Mouse (Mus musculus): ENCODE data around the gene Retnla. TPM values are rescaled to one million over a fixed set of nuclear protein-coding genes. Genes with fewer than 3 reads are reported as not detected.

Gene Retnla
- polyA plus RNA-seq (2012; fragmentation: generic; extraction: Trizol) = not detected
- long read RNA-seq, experiment 1 = 0 reads
- long read RNA-seq, experiment 2 = 0 reads

- TF ChIP-seq MYOG (IDR thresholded peaks at IDR 0.05; ENCODE audit: control insufficient read depth, extremely low read depth, insufficient read length) (no peak), USF1 (IDR thresholded peaks at IDR 0.05; ENCODE audit: low read depth) (no peak), MYOD1 (IDR thresholded peaks at IDR 0.05; ENCODE audit: control insufficient read depth, insufficient read length, low read depth) (no peak)
- Histone ChIP-seq H3K36me3 (ENCODE audit: control insufficient read depth, insufficient read depth) (no peaks in the 10 kb centered on the region), H3K79me2 (ENCODE audit: control insufficient read depth, insufficient read depth) (no peaks in the 10 kb centered on the region), H3ac (ENCODE audit: control insufficient read depth, insufficient read length, low read depth) (no peak within 1 kb of the TSS), H3K4me3 (ENCODE audit: insufficient read depth, poor library complexity, severe bottlenecking) (no peak within 1 kb of the TSS), H3K79me3 (ENCODE audit: low read depth) (no peaks in the 10 kb centered on the region), H3K27me3 (ENCODE audit: control insufficient read depth, insufficient read depth, insufficient read length) (no peaks in the 10 kb centered on the region)
Observed at GRCm38 (mm10) chr16:48842266-48842665, at the start of gene Retnla. Gene Retnla (plus strand): TSS chr16:48842551.

- Histone ChIP-seq H3K27me3 (ENCODE audit: control insufficient read depth, insufficient read depth, insufficient read length) (no peaks in the 10 kb centered on the region), H3K36me3 (ENCODE audit: control insufficient read depth, insufficient read depth) (no peaks in the 10 kb centered on the region), H3K79me3 (ENCODE audit: low read depth) (no peaks in the 10 kb centered on the region), H3K79me2 (ENCODE audit: control insufficient read depth, insufficient read depth) (no peaks in the 10 kb centered on the region), H3ac (ENCODE audit: control insufficient read depth, insufficient read length, low read depth) (no peak overlapping the region), H3K4me3 (ENCODE audit: insufficient read depth, poor library complexity, severe bottlenecking) (no peak overlapping the region)
- TF ChIP-seq MYOG (IDR thresholded peaks at IDR 0.05; ENCODE audit: control insufficient read depth, extremely low read depth, insufficient read length) (no peak), USF1 (IDR thresholded peaks at IDR 0.05; ENCODE audit: low read depth) (no peak), CTCF (IDR thresholded peaks at IDR 0.05; ENCODE audit: control insufficient read depth, insufficient read depth, insufficient read length) (no peak), FOSL1 (IDR thresholded peaks at IDR 0.05; ENCODE audit: insufficient read depth, low read length, poor library complexity, severe bottlenecking) (no peak), CEBPB (IDR thresholded peaks at IDR 0.05; ENCODE audit: low read depth) (no peak), MYOD1 (IDR thresholded peaks at IDR 0.05; ENCODE audit: control insufficient read depth, insufficient read length, low read depth) (no peak), MAX (IDR thresholded peaks at IDR 0.05) (no peak)
Observed at GRCm38 (mm10) chr16:48798285-48798684, 44.1 kb upstream of the Retnla start.

- Histone ChIP-seq H3K27me3 (ENCODE audit: control insufficient read depth, insufficient read depth, insufficient read length) (no peaks in the 10 kb centered on the region), H3K36me3 (ENCODE audit: control insufficient read depth, insufficient read depth) (no peaks in the 10 kb centered on the region), H3K79me2 (ENCODE audit: control insufficient read depth, insufficient read depth) (no peaks in the 10 kb centered on the region), H3ac (ENCODE audit: control insufficient read depth, insufficient read length, low read depth) (no peak overlapping the region), H3K4me3 (ENCODE audit: insufficient read depth, poor library complexity, severe bottlenecking) (no peak overlapping the region), H3K79me3 (ENCODE audit: low read depth) (no peaks in the 10 kb centered on the region)
- TF ChIP-seq CTCF (IDR thresholded peaks at IDR 0.05; ENCODE audit: control insufficient read depth, insufficient read depth, insufficient read length) (no peak), CEBPB (IDR thresholded peaks at IDR 0.05; ENCODE audit: low read depth) (no peak), USF1 (IDR thresholded peaks at IDR 0.05; ENCODE audit: low read depth) (no peak), MAX (IDR thresholded peaks at IDR 0.05) (no peak), FOSL1 (IDR thresholded peaks at IDR 0.05; ENCODE audit: insufficient read depth, low read length, poor library complexity, severe bottlenecking) (no peak), MYOG (IDR thresholded peaks at IDR 0.05; ENCODE audit: control insufficient read depth, extremely low read depth, insufficient read length) (no peak), MYOD1 (IDR thresholded peaks at IDR 0.05; ENCODE audit: control insufficient read depth, insufficient read length, low read depth) (no peak)
Observed at GRCm38 (mm10) chr16:48799470-48799869, 42.9 kb upstream of the Retnla start.

DNA sequence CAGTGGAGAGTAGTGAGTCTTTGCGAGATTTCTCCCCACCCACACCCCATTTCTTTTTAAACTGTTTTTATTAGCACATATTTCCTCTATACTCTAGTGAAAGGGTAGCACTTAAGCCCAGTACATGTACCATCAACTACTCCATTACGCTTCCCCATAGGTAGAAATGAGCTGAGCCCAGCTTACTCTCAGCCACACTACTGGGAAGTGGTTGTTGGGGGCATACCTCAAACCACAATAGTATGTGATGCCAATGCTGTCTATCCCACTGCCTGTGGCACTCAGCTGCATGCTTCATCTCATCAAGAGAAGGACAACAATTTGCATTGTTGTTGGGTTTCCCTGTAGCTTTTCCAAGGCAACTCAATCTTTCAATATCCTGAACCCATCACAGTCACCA is 41.4 kb upstream of the Retnla start:
- Histone ChIP-seq H3K36me3 (ENCODE audit: control insufficient read depth, insufficient read depth) (no peaks in the 10 kb centered on the region), H3K27me3 (ENCODE audit: control insufficient read depth, insufficient read depth, insufficient read length) (no peaks in the 10 kb centered on the region), H3K4me3 (ENCODE audit: insufficient read depth, poor library complexity, severe bottlenecking) (no peak overlapping the region), H3K79me3 (ENCODE audit: low read depth) (no peaks in the 10 kb centered on the region), H3K79me2 (ENCODE audit: control insufficient read depth, insufficient read depth) (no peaks in the 10 kb centered on the region), H3ac (ENCODE audit: control insufficient read depth, insufficient read length, low read depth) (no peak overlapping the region)
- TF ChIP-seq USF1 (IDR thresholded peaks at IDR 0.05; ENCODE audit: low read depth) = no peak
- no peak for TF ChIP-seq FOSL1 (IDR thresholded peaks at IDR 0.05; ENCODE audit: insufficient read depth, low read length, poor library complexity, severe bottlenecking)
- no peak for TF ChIP-seq MYOD1 (IDR thresholded peaks at IDR 0.05; ENCODE audit: control insufficient read depth, insufficient read length, low read depth)
- no peak for TF ChIP-seq CTCF (IDR thresholded peaks at IDR 0.05; ENCODE audit: control insufficient read depth, insufficient read depth, insufficient read length)
- no peak for TF ChIP-seq MYOG (IDR thresholded peaks at IDR 0.05; ENCODE audit: control insufficient read depth, extremely low read depth, insufficient read length)

DNA sequence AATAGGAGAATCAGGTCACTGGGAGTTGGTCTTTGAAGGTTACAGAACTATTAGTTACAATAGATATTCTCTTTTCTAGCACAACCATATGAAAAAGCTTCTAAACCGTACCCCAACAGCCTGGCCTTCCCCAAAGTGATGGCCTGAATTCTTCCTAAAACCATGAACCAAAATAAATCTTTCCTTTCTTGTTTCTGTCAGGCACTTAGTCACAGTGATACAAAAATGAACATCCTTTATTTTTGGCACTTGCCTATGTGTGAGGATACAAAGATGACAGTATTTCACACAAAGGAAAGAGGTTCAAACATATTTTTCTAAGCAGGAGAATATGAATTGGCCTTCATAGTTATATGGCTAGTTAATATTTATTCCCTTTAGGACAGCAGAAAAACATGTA is 36.9 kb upstream of the Retnla start:
- H3K36me3 ChIP-seq (ENCODE audit: control insufficient read depth, insufficient read depth) = no peaks in the 10 kb centered on the region
- no peaks in the 10 kb centered on the region for H3K79me2 ChIP-seq (ENCODE audit: control insufficient read depth, insufficient read depth)
- no peak overlapping the region for H3ac ChIP-seq (ENCODE audit: control insufficient read depth, insufficient read length, low read depth)
- no peaks in the 10 kb centered on the region for H3K27me3 ChIP-seq (ENCODE audit: control insufficient read depth, insufficient read depth, insufficient read length)
- H3K4me3 ChIP-seq (ENCODE audit: insufficient read depth, poor library complexity, severe bottlenecking) = no peak overlapping the region
- H3K79me3 ChIP-seq (ENCODE audit: low read depth) = no peaks in the 10 kb centered on the region
- no peak for TF ChIP-seq MYOD1 (IDR thresholded peaks at IDR 0.05; ENCODE audit: control insufficient read depth, insufficient read length, low read depth)
- no peak for TF ChIP-seq FOSL1 (IDR thresholded peaks at IDR 0.05; ENCODE audit: insufficient read depth, low read length, poor library complexity, severe bottlenecking)
- no peak for TF ChIP-seq MYOG (IDR thresholded peaks at IDR 0.05; ENCODE audit: control insufficient read depth, extremely low read depth, insufficient read length)
- TF ChIP-seq CTCF (IDR thresholded peaks at IDR 0.05; ENCODE audit: control insufficient read depth, insufficient read depth, insufficient read length) = no peak

DNA sequence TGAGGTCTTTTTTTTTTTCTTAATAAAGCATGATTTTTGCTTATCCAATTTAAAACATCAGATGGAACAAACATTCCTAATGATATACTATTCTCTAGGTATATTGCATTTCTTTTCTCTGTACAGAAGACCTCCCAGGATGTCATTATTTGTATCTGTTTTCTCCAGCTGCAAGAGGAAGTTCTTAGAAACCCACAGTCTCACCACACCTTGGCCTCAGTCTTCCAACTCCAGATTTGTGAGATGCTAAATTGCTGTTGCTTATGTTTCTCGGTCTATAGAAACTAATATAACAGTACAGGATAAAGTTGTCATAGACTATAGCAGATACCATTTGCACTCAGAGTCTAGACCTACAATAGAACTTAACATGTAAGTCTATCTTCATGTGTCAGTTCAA is 35.8 kb upstream of the Retnla start:
- Histone ChIP-seq H3K79me2 (ENCODE audit: control insufficient read depth, insufficient read depth) (no peaks in the 10 kb centered on the region), H3ac (ENCODE audit: control insufficient read depth, insufficient read length, low read depth) (no peak overlapping the region), H3K79me3 (ENCODE audit: low read depth) (no peaks in the 10 kb centered on the region), H3K27me3 (ENCODE audit: control insufficient read depth, insufficient read depth, insufficient read length) (no peaks in the 10 kb centered on the region), H3K36me3 (ENCODE audit: control insufficient read depth, insufficient read depth) (no peaks in the 10 kb centered on the region), H3K4me3 (ENCODE audit: insufficient read depth, poor library complexity, severe bottlenecking) (no peak overlapping the region)
- no peak for TF ChIP-seq MYOG (IDR thresholded peaks at IDR 0.05; ENCODE audit: control insufficient read depth, extremely low read depth, insufficient read length)
- no peak for TF ChIP-seq CTCF (IDR thresholded peaks at IDR 0.05; ENCODE audit: control insufficient read depth, insufficient read depth, insufficient read length)
- no peak for TF ChIP-seq MAX (IDR thresholded peaks at IDR 0.05)
- no peak for TF ChIP-seq CEBPB (IDR thresholded peaks at IDR 0.05; ENCODE audit: low read depth)
- no peak for TF ChIP-seq USF1 (IDR thresholded peaks at IDR 0.05; ENCODE audit: low read depth)
- no peak for TF ChIP-seq FOSL1 (IDR thresholded peaks at IDR 0.05; ENCODE audit: insufficient read depth, low read length, poor library complexity, severe bottlenecking)
- TF ChIP-seq MYOD1 (IDR thresholded peaks at IDR 0.05; ENCODE audit: control insufficient read depth, insufficient read length, low read depth) = no peak
